Mouse (Mus musculus) midbrain, embryonic 16.5 days (tissue): ENCODE results near the gene Ccdc51. TPM values are rescaled to one million over a fixed set of nuclear protein-coding genes. Genes with fewer than 3 reads are reported as not detected.

Experiments used
- polyA plus RNA-seq: library from polyadenylated mRNA; unstranded; fragments of >200 nt; fragmentation: Nextera tagmentation; extraction: Ambion mirVana; gene quantifications from 2 replicates; pipeline ENCODE4 v1.2.1, GENCODE M21; 2015

Ccdc51 gene
- polyA plus RNA-seq, 1 experiment from 2014 or later: 12.5 TPM

Other genes with a start within 250 kb of the Ccdc51 start
- 17.5 and 19.0 TPM in 2 replicates for gene Slc26a6, start 229.2 kb upstream of the Ccdc51 start, polyA plus RNA-seq
- not detected in 2 replicates for gene Tmem89, start 167.9 kb upstream of the Ccdc51 start, polyA plus RNA-seq
- gene Uqcrc1, start 145.9 kb upstream of the Ccdc51 start, polyA plus RNA-seq: 417 and 452 TPM in 2 replicates
- 1.1 and 1.6 TPM in 2 replicates for gene Col7a1, start 128.9 kb upstream of the Ccdc51 start, polyA plus RNA-seq
- not detected in 2 replicates for gene Ucn2, start 96.5 kb upstream of the Ccdc51 start, polyA plus RNA-seq
- gene Pfkfb4, start 90.7 kb upstream of the Ccdc51 start, polyA plus RNA-seq: 31.5 and 31.9 TPM in 2 replicates
- gene Shisa5, start 43.9 kb upstream of the Ccdc51 start, polyA plus RNA-seq: 60.1 and 68.9 TPM in 2 replicates
- 12.1 and 13.7 TPM in 2 replicates for gene Trex1, start 22.8 kb upstream of the Ccdc51 start, polyA plus RNA-seq
- 31.5 and 34.1 TPM in 2 replicates for gene Atrip, start 8.4 kb upstream of the Ccdc51 start, polyA plus RNA-seq
- gene Tma7, start 94 bp downstream of the Ccdc51 start, polyA plus RNA-seq: 674 and 688 TPM in 2 replicates
- 17.9 and 19.1 TPM in 2 replicates for gene Plxnb1, start 12.9 kb downstream of the Ccdc51 start, polyA plus RNA-seq
- gene Fbxw21, start 79.5 kb downstream of the Ccdc51 start, polyA plus RNA-seq: not detected in 2 replicates
- gene Fbxw13, start 113.5 kb downstream of the Ccdc51 start, polyA plus RNA-seq: not detected in 2 replicates
- gene Fbxw20, start 152.3 kb downstream of the Ccdc51 start, polyA plus RNA-seq: not detected in 2 replicates
- gene Fbxw14, start 205.2 kb downstream of the Ccdc51 start, polyA plus RNA-seq: not detected in 2 replicates